Mouse (Mus musculus) hindbrain, postnatal 0 days (tissue): Measurements from ENCODE around the gene Sp6. TPM values are rescaled to one million over a fixed set of nuclear protein-coding genes. Genes with fewer than 3 reads are reported as not detected.

Experiments used
- ATAC-seq: fragments of 200-750 bp; cut with Nextera tagmentation; 2 replicates; pipeline ENCODE4 v1.8.0; 2017; ENCODE audit warnings: mild to moderate bottlenecking, moderate TSS enrichment, moderate library complexity
- DNase-seq: peaks from one replicate; pipeline ENCODE4 v3.0.0-alpha.2; 2015; ENCODE audit warnings: low spot score
- H3K27ac ChIP-seq: fragments of 300-500 bp; sonication (generic); 2 replicates; pipeline ENCODE4 v1.5.1; 2014; ENCODE audit warnings: mild to moderate bottlenecking
- H3K27me3 ChIP-seq: fragments of 300-500 bp; sonication (generic); 2 replicates; pipeline ENCODE4 v1.6.1; 2014; ENCODE audit warnings: low read length, mixed read lengths; ENCODE audit not compliant: insufficient read depth
- H3K36me3 ChIP-seq: fragments of 300-500 bp; sonication (generic); 2 replicates; pipeline ENCODE4 v1.6.1; 2014; ENCODE audit warnings: low read length, mixed read lengths; ENCODE audit not compliant: insufficient read depth
- H3K4me1 ChIP-seq: fragments of 300-500 bp; sonication (generic); 2 replicates; pipeline ENCODE4 v1.6.1; 2014; ENCODE audit warnings: antibody characterized with exemption, low read length, mixed read lengths; ENCODE audit not compliant: insufficient read depth
- H3K4me2 ChIP-seq: fragments of 300-500 bp; sonication (generic); 2 replicates; pipeline ENCODE4 v1.6.1; 2014; ENCODE audit warnings: low read depth, mild to moderate bottlenecking, low read length, moderate library complexity, mixed read lengths
- H3K4me3 ChIP-seq: fragments of 300-500 bp; sonication (generic); 2 replicates; pipeline ENCODE4 v1.5.1; 2014; ENCODE audit warnings: low read length
- H3K9ac ChIP-seq: fragments of 300-500 bp; sonication (generic); replicated peaks from 2 replicates; pipeline ENCODE4 v1.6.1; 2014; ENCODE audit warnings: mild to moderate bottlenecking, low read length, moderate library complexity, mixed read lengths
- H3K9me3 ChIP-seq: fragments of 300-500 bp; sonication (generic); 2 replicates; pipeline ENCODE4 v1.6.1; 2016; ENCODE audit warnings: low read length, mixed read lengths
- CTCF ChIP-seq: IDR thresholded peaks from 2 replicates; pipeline ENCODE4 v1.5.1; 2016; ENCODE audit warnings: antibody characterized with exemption, control low read depth, low read depth
- WGBS: fragments of 180-500 bp; shearing (Covaris S2); extraction: QIAGEN DNeasy Blood & Tissue Kit; methylation state at CpG from one replicate; pipeline ENCODE4 v1.1.7; 2014; 5-methylcytosine and 5-hydroxymethylcytosine counted together
- polyA plus RNA-seq: library from polyadenylated mRNA; unstranded; fragments of >200 nt; fragmentation: Nextera tagmentation; extraction: Ambion mirVana; gene quantifications from 2 replicates; pipeline ENCODE4 v1.2.1, GENCODE M21; 2015
- total RNA-seq: library from RNA; depleted of rRNA; stranded (reverse); fragments of >200 nt; gene quantifications from 2 replicates; pipeline ENCODE4 v1.2.3, GENCODE M21; 2014

Gene Sp6
- total and polyA plus RNA-seq, 2 experiments from 2014 or later = 0.54 to 0.99 TPM

DNA sequence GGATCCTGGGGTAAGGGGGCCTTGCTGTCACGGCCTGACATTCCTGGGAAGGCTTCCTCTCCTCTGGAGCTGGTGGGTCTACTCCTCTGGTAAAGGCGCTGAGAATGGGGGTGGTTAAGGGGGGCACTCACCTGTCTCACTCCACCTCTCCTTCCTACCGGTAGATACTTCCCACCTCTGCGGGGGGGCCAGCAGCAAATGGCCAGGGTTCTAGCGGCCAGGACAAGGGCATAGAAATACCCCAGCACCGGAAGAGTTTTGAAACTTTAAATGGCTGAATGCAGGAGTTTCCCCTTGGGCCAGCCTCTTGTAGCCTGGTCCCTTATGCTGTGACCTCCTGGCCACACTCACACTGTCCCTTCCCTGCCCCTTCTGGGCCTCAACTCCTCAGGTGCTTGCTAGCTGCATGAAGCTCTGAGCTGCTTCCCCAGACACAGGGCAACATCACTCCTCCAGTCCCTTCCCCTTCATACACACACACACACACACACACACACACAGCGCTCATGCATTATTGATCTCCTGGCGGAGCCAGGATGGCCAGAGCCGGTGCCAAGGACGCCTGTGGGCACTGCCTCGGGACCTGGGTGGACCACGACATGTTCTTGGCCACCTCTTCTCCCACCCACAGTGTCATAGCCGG, 37.9 kb downstream of the Sp6 start:
- Histone ChIP-seq H3K9me3 (no peaks in the 10 kb centered on the region), H3K4me2 (peak overlapping the region; percentile 96), H3K4me3 (peak overlapping the region; percentile 68), H3K4me1 (peaks cover 22% of the 10 kb centered on the region), H3K36me3 (peaks cover 28% of the 10 kb centered on the region), H3K27me3 (no peaks in the 10 kb centered on the region), H3K9ac (peak overlapping the region; percentile 67), H3K27ac (peak overlapping the region; percentile 78)
- ATAC-seq = peak; percentile 59
- DNase-seq = peak; percentile 43
- TF ChIP-seq CTCF = no peak
- 14% methylated on average over 13 of the region's 13 CpGs for WGBS

DNA sequence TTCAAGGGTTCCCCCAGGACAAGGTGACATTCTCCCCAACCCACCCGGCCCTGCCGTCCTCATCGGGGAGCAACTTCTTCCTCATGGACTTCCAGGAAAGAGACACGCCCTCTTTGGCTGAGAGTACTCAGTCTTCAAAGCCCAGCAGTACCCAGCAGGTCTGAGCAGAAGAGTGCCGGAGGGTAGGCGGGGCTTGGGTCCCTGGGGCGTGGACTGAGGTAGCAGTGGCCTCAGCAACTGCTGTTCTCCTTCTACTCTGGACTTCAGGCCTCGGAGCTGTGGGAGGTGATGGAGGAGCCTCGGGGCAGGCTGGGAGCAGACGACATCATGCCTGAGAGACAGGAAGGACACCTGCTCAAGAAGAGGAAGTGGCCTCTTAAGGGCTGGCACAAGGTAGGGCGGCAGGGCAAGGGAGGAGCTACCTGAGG, 39.0 kb downstream of the Sp6 start:
- Histone ChIP-seq H3K4me2 (peak overlapping the region; percentile 96), H3K9me3 (no peaks in the 10 kb centered on the region)
- ATAC-seq = no peak

DNA sequence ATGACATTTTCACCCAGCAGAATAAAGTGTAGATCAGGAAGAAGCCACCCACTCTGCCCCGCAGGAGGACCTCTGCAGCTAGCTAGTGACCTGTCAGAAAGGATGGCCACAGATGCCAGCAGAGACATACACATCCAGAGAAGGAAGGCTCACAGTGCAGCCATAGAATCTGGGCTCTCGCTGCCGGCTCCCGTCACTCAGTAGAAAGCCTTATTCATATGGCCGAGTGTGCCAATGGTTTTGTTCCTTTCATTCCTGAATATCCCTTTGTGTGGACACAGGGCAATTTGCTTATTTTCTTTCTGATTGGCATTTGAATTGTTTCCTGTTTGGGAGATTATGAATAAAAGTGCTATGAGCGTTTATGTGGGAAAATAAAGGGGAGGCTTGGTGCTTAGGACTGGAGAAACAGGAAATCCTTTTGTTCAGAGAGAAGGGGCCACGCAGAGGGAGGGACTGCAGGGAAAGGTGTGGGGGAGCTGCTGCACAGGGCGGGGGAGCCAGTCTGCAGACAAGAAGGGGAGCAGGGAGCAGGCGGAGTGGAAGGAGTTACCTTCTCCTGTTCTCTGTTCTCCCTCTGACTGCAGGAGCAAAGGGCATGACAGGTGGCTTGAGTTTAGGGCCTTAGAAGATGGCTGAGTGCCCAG, 50.2 kb downstream of the Sp6 start:
- WGBS = 31% methylated on average over 9 of the region's 9 CpGs
- no peaks in the 10 kb centered on the region for H3K4me1 ChIP-seq
- H3K9ac ChIP-seq = no peak overlapping the region
- H3K4me3 ChIP-seq = no peak overlapping the region
- H3K27me3 ChIP-seq = no peaks in the 10 kb centered on the region
- no peak for TF ChIP-seq CTCF
- DNase-seq = peak; percentile 36
- H3K27ac ChIP-seq = peak overlapping the region; percentile 58
- no peak for ATAC-seq
- no peaks in the 10 kb centered on the region for H3K9me3 ChIP-seq
- H3K4me2 ChIP-seq = no peak overlapping the region
- peaks cover 24% of the 10 kb centered on the region for H3K36me3 ChIP-seq

More for the DNA sequence above, 39.0 kb downstream of the Sp6 start:
- H3K27ac ChIP-seq = no peak overlapping the region
- DNase-seq = no peak
- peaks cover 22% of the 10 kb centered on the region for H3K4me1 ChIP-seq
- no peaks in the 10 kb centered on the region for H3K27me3 ChIP-seq
- no peak for TF ChIP-seq CTCF
- peaks cover 27% of the 10 kb centered on the region for H3K36me3 ChIP-seq
- peak overlapping the region; percentile 67; the same call in 1 of the 2 replicates for H3K9ac ChIP-seq
- 25% methylated on average over 11 of the region's 11 CpGs for WGBS
- no peak overlapping the region for H3K4me3 ChIP-seq

DNA sequence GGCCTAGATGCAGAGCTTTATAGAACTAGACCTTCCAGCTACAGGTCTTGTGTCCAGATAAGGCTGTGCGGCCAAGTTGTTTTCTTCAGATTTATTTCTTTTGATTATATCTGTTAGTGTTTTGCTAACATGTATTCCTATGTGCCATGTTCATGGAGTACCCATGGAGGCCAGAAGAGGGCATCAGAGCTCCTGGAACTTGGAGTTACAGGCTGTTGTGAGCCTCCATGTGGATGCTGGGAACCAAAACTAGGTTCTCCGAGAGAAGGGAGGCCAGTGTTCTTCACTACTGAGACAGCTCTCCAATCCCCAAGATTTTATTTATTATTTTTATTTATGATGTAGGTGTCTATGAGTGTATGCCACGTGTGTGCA, 50.7 kb downstream of the Sp6 start:
- H3K36me3 ChIP-seq = peaks cover 24% of the 10 kb centered on the region
- no peak overlapping the region for H3K4me3 ChIP-seq
- no peak overlapping the region for H3K4me2 ChIP-seq
- ATAC-seq (no peak), DNase-seq (no peak)
- H3K27ac ChIP-seq = peak overlapping the region; percentile 58
- no peak overlapping the region for H3K9ac ChIP-seq
- no peaks in the 10 kb centered on the region for H3K4me1 ChIP-seq
- H3K27me3 ChIP-seq = no peaks in the 10 kb centered on the region
- peak; percentile 39 for TF ChIP-seq CTCF
- WGBS = 83% methylated on average over 3 of the region's 3 CpGs
- no peaks in the 10 kb centered on the region for H3K9me3 ChIP-seq

DNA sequence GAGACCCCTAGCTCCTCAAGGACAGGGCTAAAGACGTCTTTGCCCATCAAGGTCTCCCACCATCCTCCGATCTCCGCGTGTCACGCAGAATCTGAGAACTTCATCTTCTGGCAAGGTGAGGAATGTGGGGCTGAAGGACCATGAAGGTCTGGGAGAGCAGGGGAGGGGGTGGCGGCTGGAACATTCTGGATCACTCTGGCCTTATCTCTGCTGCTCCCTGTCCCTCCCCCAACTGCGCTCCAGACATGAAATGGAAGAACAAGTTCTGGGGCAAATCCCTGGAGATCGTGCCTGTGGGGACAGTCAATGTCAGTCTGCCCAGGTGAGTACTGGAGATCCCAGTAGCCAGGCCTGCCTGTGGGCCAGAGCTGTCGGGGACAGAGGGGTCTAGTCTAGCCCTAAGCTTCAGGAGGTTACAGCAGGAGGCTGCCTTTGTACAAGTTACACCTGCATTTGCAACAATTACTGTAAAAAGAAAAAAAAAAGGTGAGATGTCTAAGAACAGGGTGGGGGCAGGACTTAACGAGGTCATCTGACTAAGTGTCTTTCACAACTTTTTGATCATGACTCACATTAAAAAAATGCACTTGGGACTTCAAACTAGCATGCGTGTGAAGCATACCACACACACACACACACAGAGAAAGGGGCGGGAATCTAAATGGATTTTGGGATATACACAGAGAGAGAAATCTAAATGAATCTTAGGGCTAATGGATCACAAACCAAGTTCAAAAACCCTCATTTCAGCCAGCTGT, 52.5 kb downstream of the Sp6 start:
- no peak for ATAC-seq

DNA sequence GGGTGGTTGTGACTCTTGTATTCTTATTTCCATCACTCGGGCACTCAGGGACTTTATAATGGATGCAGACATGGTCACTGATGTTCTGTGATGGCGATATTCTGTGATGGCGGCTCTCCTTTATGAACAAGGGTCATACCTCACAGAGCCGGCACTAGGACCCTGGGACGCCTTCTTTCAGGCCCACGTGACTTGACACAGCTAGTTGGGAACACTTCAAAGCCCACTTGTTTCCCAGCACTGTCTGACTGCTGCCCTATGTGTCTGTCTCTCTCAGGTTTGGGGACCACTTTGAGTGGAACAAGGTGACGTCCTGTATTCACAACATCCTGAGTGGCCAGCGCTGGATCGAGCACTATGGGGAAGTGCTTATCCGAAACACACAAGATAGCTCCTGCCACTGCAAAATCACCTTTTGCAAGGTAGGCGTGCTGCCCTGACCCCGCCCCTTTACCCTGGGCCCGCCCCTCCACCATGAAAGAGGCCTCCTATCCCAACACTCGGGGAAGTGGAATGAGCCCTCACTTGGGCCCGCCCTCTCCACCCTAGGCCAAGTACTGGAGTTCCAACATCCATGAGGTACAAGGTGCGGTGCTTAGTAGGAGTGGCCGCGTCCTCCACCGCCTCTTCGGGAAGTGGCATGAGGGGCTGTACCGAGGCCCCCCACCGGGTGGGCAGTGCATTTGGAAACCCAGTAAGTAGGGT, 53.6 kb downstream of the Sp6 start:
- Histone ChIP-seq H3K9ac (no peak overlapping the region), H3K27me3 (no peaks in the 10 kb centered on the region), H3K9me3 (no peaks in the 10 kb centered on the region), H3K4me1 (no peaks in the 10 kb centered on the region), H3K4me2 (no peak overlapping the region), H3K27ac (no peak overlapping the region), H3K36me3 (0 out of 2 replicates have a peak, but pooled peaks cover 9% of the 10 kb centered on the region), H3K4me3 (no peak overlapping the region)
- DNase-seq (peak; percentile 28), ATAC-seq (0 out of 2 replicates have a peak, but pooled peaks have one; percentile 27)
- 53% methylated on average over 22 of the region's 22 CpGs for WGBS
- no peak for TF ChIP-seq CTCF

More for the DNA sequence above, 52.5 kb downstream of the Sp6 start:
- Histone ChIP-seq H3K36me3 (peaks cover 15% of the 10 kb centered on the region), H3K27me3 (no peaks in the 10 kb centered on the region), H3K4me1 (no peaks in the 10 kb centered on the region), H3K4me3 (no peak overlapping the region), H3K9me3 (no peaks in the 10 kb centered on the region), H3K4me2 (no peak overlapping the region), H3K27ac (no peak overlapping the region), H3K9ac (no peak overlapping the region)
- WGBS = 79% methylated on average over 12 of the region's 12 CpGs
- no peak for DNase-seq
- TF ChIP-seq CTCF = no peak
